Mouse (Mus musculus): ENCODE measurements around the gene Abcc4. TPM values are rescaled to one million over a fixed set of nuclear protein-coding genes. Genes with fewer than 3 reads are reported as not detected.
"Not testable (repeated sequence)": the region's sequence is repeated elsewhere in the genome, so short reads cannot be mapped to it uniquely, and the experiment has no call there.

Gene Abcc4
- total RNA-seq, 2 experiments from 2014 or later: 13.8 to 16.9 TPM

DNA sequence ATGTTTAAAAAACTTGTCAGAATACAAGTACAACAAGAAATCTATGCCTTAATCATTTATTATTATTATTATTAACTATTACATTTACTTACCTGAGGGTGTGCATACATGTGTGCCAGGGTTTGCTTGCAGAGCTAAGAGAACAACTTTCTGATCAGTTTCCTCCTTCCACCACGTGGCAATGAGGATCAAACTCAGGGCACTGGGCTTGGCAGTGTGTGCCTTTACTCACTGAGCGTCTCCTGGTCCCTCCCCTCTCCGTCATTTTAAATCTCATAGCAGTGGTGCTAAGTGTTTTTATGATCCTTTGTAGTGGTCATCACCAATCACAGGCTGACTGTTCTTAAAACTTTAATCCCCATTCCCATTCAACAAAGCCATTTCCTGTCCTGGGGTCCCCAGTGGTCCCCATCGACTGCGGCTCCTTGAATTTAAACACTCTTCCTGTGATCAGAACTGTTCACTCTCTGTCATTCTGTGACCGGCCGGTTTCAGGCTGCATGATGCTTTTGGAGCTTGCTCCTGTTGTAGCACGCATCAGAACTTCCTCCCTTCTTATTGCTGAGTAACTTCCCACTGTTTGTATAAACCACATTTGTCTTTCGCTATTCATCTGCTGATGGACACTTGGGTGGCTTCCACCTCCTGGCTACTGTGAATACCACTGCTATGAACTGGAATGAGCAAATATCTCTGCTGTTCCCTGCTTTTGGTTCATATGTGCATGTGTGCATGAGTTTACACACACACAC is 191.6 kb downstream of the Abcc4 start:
- DNase-seq (ENCODE audit: low spot score in 2 of 2): no peak

DNA sequence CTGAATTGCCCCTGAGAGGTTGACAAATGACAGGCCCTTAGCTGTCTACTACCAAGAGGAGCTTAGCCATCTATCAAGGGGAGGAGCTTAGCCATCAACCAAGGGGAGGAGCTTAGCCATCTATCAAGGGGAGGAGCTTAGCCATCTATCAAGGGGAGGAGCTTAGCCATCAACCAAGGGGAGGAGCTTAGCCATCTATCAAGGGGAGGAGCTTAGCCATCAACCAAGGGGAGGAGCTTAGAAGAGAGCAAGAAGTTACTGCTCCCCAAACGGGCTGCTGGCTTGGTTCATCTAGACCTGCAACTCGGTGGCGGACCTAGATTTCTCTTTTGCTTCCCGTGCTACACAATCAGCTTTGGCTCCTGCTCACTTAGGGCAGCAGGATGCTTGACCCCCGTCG is 194.3 kb downstream of the Abcc4 start:
- not testable (repeated sequence) for DNase-seq (ENCODE audit: low spot score in 2 of 2)

DNA sequence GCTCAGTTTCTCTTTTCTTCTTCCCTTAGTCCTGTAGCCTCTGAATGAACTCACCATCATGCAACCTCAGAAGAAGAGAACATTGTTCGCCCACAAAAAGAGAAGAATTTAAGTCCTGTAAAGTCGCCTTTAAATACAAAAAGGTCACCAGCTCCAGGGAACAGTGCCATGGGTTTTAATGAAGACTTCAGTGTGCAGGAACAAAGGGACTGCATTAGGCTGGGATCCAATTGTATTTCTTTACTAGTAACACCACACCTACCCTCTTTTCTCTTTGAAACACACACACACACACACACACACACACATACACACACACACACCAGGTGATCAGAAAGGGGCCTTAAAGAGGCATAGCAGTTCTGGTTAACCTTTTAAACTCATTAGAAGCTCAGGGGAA is 195.2 kb downstream of the Abcc4 start:
- no peak for DNase-seq (ENCODE audit: low spot score in 2 of 2)

DNA sequence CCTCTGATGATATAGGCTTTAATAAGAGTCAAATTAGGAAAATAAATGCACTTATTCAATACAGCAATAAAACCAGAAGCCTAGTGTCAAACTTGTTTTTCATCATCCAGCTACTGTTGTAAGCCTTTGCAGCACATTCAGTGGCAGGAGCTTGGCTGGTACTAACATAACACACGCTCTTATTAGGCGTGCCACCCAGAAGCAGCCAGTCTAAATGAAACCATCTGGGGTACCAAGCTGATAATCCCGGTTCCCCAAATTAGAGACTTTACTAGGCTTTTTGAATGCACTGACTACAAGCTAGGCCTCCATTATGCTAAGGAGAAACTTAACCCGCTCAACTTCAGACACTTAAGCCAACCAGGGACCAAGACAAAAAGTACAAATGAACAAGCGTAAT is 195.8 kb downstream of the Abcc4 start:
- no peak for DNase-seq (ENCODE audit: low spot score in 2 of 2)

DNA sequence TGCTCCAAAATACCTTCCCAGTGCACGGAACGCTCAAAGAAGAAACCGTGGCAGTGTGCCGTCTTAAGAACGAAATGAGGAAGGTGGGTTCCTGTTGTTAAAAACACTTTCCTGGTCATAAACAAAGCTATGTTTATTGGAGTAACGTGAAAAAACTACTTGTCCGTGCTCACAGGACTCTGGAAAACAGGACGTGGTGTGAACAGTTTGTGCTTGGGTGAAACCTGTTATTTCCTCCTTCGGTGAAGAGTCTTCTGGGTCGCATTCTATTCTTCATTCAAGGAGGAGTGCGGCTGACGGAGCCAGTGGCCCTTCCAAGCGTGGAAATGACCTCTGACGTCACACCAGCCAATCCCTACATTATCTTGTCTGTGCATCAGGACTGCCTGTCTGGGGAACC is 198.2 kb downstream of the Abcc4 start:
- no peak for DNase-seq (ENCODE audit: low spot score in 2 of 2)

DNA sequence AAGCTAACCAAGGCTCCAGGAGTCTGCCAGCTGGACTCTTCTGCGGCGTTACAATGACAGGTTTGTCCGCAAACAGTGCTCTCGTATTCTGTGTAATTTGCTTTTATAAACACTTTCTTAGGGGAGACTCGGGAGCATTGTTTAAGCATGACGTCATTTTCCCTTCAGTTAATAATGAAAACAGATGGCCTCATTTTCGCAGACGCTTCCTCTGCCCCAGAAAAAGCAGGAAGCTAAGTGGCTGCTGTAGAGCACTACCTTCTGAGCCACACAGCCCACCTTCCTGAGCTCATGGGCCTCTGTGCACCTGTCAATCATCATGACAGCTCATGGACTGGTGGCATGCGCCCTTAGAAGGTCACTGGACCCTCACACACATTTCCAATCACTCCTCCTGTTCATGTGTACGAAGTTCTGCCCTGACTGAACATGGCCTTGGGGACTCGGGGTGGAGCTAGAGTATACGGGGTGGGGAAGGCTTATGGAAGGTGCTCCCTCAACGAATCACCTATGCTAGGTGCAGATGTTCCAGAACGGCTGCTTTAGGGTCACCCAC is 199.3 kb downstream of the Abcc4 start:
- no peak for DNase-seq (ENCODE audit: low spot score in 2 of 2)

DNA sequence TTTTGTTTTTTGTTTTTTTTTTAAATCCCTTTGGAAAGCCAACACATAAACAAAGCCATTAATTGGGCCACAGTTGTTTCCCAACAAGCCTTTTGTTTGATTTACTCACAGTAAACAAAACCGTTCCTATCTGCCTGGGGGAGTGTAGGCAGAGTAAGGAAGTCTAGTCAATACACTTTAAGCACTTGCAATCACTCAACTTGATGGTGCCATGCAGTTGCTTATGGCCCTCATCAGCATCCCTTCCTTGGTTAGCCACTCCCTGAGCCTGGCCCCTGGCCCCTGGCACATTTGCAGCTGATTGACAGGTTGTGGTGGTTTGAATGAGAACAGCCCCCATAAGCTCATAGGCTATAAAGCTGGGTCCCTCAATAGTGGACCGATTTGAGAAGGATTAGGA is 209.3 kb downstream of the Abcc4 start:
- DNase-seq (ENCODE audit: low spot score in 2 of 2): no peak

DNA sequence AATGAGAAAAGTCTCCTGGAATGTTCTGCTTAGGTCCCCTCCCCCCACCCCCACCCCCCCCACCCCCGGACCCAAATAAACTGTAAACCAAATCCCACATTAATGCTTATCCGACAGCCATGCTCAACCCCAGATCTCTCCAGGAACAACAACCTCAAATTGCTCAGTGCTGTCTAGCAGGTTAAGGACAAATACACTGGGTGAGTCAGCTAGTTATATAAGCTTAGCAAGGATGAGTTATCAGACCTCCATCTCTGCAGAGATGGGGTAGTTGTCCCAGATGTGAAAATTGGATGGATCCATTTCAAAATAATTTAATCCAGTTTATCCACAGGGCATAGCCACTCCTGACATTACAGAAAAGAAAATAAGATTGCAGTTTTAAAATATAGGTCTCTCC is 210.6 kb downstream of the Abcc4 start:
- no peak for DNase-seq (ENCODE audit: low spot score in 2 of 2)

DNA sequence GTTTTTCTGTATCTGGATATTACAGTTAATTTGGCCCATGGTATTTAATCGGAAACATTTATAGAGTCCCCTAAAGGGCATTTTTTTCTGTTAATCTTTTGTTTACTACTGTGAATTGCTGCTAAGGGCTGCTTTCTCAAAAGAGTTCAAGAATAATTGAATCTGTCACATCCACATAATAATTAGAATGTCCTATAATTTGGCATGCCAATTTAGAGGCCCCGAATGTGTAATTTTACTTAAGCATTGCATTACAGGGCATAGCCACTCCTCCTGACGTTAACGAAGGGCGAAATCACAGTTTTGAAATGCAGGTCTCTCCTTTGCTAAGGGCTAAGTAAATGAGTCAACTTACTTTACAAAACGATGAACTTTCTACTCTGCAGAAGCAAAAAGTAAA is 214.3 kb downstream of the Abcc4 start:
- no peak for DNase-seq (ENCODE audit: low spot score in 2 of 2)

DNA sequence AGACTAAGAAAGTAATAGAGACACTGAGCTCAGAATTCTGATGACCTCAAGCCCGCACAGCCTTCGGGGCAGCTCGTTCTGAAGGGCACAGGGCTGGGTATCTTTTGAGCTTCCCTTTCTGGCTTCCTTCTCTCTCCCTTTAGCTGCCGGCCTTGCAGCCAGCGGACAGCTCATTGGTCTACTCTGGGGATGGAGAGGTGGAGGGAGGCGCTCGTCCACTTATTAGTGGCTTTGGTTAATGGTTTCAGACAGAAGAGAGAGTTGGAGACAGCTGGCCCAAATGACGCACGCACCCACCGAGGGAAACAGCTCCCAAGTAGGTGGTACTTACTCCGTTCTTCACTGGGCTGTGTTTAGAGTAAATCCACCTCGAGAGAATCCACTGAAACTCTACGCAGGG is 214.7 kb downstream of the Abcc4 start:
- no peak for DNase-seq (ENCODE audit: low spot score in 2 of 2)

DNA sequence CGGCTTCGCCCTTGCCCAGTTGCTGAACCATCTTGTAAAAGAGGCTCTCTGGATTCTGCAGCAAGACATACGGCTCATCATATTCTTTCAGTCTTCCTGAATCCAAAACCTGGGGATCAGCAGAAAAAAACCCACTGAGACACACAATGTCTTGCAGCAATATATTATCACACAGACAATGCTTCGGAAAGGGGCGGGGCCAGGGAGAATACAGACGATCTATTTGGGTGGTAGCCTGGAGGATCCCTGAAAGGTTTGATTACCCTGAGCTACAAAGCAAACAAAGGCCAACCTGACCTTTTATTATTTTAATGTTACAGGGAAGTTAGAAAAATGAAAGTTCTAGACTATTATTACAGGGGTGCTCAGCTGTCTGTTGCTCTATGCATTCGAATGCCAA is 215.5 kb downstream of the Abcc4 start:
- DNase-seq (ENCODE audit: low spot score in 2 of 2): no peak

DNA sequence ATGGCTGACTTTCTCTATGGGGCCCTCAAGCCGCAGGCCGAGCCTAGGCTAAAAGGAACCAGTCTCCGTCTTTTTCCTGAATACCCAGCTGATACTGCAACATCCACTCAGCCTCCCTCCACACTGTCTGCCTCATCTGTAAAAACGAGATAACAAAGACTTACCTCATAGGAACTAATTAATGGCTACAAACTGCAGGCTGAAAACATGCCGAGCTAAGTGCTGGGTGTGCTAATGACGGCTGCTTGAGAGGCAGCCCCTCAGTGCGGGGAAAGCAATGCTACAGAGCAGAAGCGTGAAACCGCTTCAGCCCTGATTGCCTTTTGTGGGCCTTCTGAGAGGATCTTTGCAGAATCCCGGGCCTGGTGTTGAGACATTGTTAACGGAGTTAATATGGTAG is 219.7 kb downstream of the Abcc4 start:
- no peak for DNase-seq (ENCODE audit: low spot score in 2 of 2)

DNA sequence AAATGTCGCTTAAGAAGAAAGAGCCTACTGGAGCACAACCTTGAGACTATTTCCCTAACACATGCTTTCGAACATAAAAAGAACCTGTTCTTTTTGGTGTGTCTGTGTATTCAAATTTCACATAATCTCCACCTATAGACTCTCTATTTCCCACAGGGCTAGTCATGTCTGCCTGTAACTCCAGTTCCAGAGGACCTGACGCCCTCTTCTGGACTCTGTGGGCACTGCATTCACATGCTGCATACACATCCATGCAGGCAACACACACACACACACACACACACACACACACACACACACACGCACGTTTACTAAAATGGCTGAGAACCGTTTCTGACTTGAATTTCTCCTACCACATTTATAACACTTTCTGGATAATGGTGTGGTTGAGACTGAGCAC is 220.4 kb downstream of the Abcc4 start:
- no peak for DNase-seq (ENCODE audit: low spot score in 2 of 2)

DNA sequence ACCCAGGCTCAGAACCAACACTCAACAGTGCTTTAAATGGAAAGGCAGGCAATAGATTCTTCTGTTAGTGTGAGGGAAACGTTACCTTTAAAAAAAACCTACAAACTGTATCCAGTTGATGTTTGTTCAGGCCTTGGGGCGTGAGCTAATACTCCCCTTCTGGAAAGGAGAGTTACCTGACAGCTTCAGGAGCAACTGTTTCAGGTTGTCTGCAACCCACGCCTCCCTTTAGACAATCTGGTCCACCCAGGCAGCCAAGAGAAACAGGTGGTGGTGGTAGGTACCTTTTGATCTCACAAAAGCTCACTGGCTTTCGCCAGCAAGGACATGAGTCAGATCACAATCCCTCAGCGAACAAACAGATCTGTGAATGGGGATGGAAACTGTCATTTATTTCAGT is 223.7 kb downstream of the Abcc4 start:
- no peak for DNase-seq (ENCODE audit: low spot score in 2 of 2)

DNA sequence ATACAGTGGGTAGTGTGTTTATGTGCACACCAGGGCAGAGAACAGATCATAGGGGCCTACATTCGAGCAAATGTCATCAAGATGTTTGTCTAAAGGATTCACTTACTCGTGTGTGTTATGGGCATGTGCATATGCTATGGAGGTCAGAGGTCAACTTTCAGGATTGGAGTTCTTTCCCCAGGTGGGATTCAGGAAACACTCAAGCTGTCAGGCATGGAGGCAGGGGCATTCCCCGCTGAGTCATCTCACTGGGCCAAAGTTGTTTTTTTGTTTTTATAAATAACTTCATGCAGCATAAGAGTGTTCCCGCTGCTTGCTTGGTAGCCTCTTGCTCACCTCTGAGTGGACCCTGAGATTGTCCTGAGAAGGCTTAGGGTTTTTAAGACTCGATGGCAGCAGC is 224.2 kb downstream of the Abcc4 start:
- DNase-seq (ENCODE audit: low spot score in 2 of 2): no peak

DNA sequence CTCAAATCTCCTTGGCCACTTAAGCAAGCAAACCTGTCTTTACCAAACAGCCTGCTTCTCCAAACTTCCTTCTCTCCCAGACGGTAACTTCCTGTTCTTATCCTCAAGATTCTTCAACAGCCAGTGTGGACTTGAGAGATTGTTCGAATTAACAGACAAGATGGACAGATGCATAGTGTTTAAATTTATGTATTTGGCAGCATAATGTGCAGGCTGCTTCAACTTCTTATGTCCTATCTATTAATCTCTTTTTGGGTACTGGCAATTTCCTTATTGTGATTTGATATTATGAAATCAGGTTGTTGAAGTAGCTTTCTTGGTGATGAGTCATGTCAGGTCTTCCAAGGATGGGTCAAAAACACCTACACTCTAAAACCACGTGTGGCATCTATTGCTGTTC is 229.7 kb downstream of the Abcc4 start:
- DNase-seq (ENCODE audit: low spot score in 2 of 2): no peak

DNA sequence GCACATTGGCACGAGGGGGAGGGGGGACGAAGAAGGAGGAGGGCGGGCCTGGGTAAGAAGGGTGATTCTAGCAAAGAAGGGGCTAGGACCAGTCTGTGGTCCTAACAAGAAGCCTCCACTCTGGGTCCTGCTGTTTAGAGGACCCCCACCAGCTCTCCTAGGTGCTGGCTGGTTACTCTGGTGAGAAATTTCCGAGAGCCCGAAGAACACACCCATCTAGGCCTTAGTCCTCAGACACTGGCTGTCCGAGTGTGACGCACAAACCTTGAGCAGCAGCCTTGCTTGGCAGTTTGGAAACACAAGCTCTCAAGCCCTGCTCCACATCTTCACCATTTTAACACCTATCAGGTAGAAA is 230.9 kb downstream of the Abcc4 start:
- DNase-seq (ENCODE audit: low spot score in 2 of 2): no peak

DNA sequence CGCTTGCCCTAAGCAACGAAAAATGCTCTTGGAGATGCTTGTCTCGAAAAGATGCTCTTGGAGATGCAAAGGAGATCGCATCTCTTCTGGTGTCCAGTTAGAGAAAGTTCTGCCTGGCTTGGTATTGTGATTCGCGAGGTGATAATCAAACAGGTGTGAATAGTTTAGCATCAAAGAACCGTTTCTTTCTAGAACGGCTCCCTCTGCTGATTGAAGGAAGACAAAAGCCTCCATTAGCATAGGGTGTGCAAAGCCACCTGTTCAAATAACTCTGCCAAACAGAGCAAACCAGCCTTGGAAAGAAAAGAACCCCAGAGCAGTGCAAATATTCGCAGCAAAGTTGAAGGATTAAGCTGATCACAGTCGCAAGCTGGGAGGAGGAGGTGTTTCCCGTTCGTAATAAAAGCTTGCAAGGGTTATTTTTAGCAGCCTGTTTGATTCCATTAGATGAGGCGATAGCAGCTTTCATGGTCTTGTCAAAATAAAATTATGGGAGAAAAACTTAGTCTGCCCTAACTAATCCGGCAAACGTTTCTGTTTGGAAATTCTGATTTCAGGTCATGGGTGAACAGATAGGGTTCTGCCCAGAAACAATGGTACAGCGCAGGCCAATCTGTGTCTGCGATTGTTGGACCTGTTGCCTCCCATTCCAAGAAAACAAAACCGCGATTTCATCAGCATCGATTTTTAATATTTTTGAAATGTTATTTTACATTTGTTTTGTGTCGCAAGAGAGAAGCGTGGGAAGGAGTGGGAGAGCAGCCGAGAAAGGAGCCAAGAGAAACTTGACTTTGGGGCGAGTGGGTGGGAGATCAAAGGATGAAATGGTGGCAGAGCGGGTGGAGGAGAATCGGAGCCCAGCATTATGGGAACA is 231.6 kb downstream of the Abcc4 start:
- DNase-seq (ENCODE audit: low spot score in 2 of 2): no peak

DNA sequence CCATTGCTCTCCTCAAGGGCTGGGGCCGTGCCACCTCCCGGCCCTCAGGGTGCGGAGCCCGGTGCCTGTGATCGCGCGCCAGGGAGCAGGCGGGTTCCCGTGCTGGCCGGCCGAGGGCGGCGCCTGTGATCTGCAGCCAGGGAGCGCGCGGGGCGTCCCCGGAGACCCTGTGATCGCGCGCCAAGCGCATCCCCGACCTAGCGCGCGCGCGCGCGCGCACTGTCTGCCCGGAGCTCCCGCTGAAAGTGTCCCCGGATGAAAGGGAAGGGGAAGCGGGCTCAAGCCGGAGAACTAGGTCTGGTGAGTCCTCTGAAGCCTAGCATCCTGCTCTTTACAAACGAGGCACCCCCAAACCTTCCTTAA is 232.2 kb downstream of the Abcc4 start:
- no peak for DNase-seq (ENCODE audit: low spot score in 2 of 2)

DNA sequence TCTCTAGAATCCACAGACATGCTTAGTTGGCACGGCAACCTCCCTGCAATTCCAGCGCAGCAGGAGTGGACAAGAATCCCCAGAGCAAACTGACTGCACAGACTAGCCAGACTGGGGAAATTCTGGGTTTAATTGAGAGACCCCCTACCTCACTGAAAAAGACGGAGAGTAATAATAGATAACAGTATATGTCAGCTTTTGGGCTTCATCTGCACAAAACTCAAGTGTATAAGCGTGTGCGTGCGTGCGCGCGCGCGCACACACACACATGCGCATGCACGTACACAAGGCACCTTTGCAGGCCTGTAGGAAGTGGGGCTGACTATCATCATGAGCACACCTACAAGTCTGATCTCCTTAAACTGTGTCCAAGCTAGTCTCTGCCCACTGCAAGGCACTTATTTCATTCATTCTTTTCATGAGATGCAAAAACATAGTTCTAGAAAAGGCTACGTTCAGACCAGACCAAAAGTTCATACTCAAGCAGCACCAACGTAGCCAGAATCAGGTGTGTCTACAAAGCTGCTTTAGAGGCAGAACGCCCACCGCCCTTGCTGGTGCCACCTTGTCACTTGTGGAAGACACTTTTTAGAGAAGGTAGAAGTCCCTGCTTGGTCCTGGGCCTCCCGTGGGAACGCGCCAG is 232.7 kb downstream of the Abcc4 start:
- DNase-seq (ENCODE audit: low spot score in 2 of 2): no peak

DNA sequence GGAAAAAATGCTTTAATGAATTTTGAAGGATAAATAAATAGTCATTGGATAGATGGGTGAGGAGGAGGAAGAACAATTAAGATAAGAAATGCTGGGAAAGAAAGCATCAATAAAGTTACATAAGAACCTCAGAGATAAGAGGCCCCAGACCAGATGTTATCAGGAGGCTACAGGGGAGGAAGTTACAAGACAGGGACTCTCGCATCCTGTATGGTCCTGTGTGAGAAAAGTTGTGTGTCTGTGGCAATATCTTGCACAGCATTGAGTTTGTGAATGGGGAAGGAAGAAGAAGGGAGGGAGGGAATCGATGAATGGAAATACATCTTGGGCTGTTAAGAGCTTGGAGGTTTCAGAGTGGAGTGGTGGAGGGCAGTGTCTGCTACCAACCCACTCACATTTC is 240.7 kb downstream of the Abcc4 start:
- no peak for DNase-seq (ENCODE audit: low spot score in 2 of 2)

DNA sequence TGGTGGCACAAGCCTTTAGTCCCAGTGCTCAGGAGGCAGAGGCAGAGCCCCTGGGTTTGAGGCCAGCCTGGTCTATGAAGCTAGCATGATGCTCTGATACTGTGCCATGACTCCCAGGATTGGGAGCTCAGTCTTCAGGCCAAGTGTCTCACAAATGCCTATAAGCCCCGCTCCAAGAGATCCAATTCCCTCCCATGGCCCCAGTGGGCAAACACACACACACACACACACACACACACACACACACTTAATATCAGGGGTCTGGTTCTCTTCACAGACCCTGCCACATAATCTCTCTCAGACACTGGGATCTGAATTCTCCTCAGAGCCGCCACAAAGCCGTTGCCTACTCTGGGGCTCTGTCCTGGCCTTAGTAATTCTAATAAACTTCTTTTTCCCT is 241.6 kb downstream of the Abcc4 start:
- DNase-seq (ENCODE audit: low spot score in 2 of 2): no peak
